Mouse (Mus musculus) layer of hippocampus, postnatal 25 days (tissue): ENCODE results near the gene Lrr1. TPM values are rescaled to one million over a fixed set of nuclear protein-coding genes. Genes with fewer than 3 reads are reported as not detected.

Source experiments
- DNase-seq, 2 experiments: peaks; one replicate each; pipeline ENCODE4 v3.0.0; 2022; ENCODE audit warnings: mixed read lengths in 2 of 2, low spot score in 1 of 2; ENCODE audit errors: extremely low spot score in 1 of 2
- total RNA-seq, 2 experiments: library from RNA; stranded (reverse); gene quantifications; 2 replicates each; pipeline ENCODE4 v1.2.3; 2021

Gene Lrr1
- total RNA-seq, 2 experiments from 2014 or later, result not detected

GRCm38 (mm10) chr12:69196444-69197377 is 28.1 kb downstream of the Lrr1 start, which contains the start of gene Gm49383:
Gene Gm49383, minus strand, starts transcription at chr12:69197104.
- DNase-seq, result peak in 1 of 2 experiments; percentile 55

- DNase-seq, result peak; percentile 42 to 65
Measured at GRCm38 (mm10) chr12:69197378-69198163, 29.0 kb downstream of the Lrr1 start.

GRCm38 (mm10) chr12:69198164-69198535 is 29.5 kb downstream of the Lrr1 start, which contains the start of gene Dnaaf2:
Gene Dnaaf2, minus strand, starts transcription at chr12:69198429.
- peak in 1 of 2 experiments; percentile 47 for DNase-seq

- no peak for DNase-seq
Measured at GRCm38 (mm10) chr12:69198985-69199384, 30.4 kb downstream of the Lrr1 start.

- no peak for DNase-seq
Measured at GRCm38 (mm10) chr12:69204052-69204833, 35.6 kb downstream of the Lrr1 start, which contains the start of gene Gm49384. Gene Gm49384, minus strand, starts transcription at chr12:69204267.

- DNase-seq, result no peak
Measured at GRCm38 (mm10) chr12:69207396-69207795, 38.8 kb downstream of the Lrr1 start.

GRCm38 (mm10) chr12:69207926-69208325 is 39.3 kb downstream of the Lrr1 start:
- no peak for DNase-seq

- DNase-seq, result no peak
Measured at GRCm38 (mm10) chr12:69208520-69208919, 39.9 kb downstream of the Lrr1 start.

GRCm38 (mm10) chr12:69210056-69210979 is 41.7 kb downstream of the Lrr1 start:
- DNase-seq, result no peak

GRCm38 (mm10) chr12:69211057-69211456 is 42.4 kb downstream of the Lrr1 start:
- DNase-seq, result no peak

GRCm38 (mm10) chr12:69213186-69213777 is 44.7 kb downstream of the Lrr1 start:
- DNase-seq, result no peak

GRCm38 (mm10) chr12:69214393-69214792 is 45.8 kb downstream of the Lrr1 start:
- DNase-seq, result no peak

GRCm38 (mm10) chr12:69215000-69215785 is 46.6 kb downstream of the Lrr1 start:
- peak; percentile 19 to 54 for DNase-seq

GRCm38 (mm10) chr12:69216587-69216986 is 48.0 kb downstream of the Lrr1 start:
- no peak for DNase-seq

- DNase-seq, result no peak
Measured at GRCm38 (mm10) chr12:69220613-69221277, 52.1 kb downstream of the Lrr1 start.

GRCm38 (mm10) chr12:69227776-69228466 is 59.3 kb downstream of the Lrr1 start, which contains the start of gene Pole2:
Gene Pole2, minus strand, starts transcription at chr12:69228195.
- peak; percentile 78 to 81 for DNase-seq
